Mouse (Mus musculus) thymus, postnatal 36 days (tissue): ENCODE results near the gene Arhgef1.

Experiments used
- DNase-seq, 2 experiments: peaks; one replicate each; pipeline ENCODE4 v3.0.0; 2022; ENCODE audit warnings: mixed read lengths in 2 of 2

The Arhgef1 gene

GRCm38 (mm10) chr7:24947316-24948048 lies 44.8 kb downstream of the Arhgef1 start:
- no peak for DNase-seq

GRCm38 (mm10) chr7:24948774-24949173 lies 46.1 kb downstream of the Arhgef1 start:
- no peak for DNase-seq

- DNase-seq, result peak; percentile 75 to 81
Measured at GRCm38 (mm10) chr7:24949958-24950623, 47.4 kb downstream of the Arhgef1 start.

GRCm38 (mm10) chr7:24953966-24954365 lies 51.3 kb downstream of the Arhgef1 start:
- no peak for DNase-seq

GRCm38 (mm10) chr7:24954450-24954849 lies 51.7 kb downstream of the Arhgef1 start:
- DNase-seq, result peak; percentile 55 to 77

- DNase-seq, result peak in 1 of 2 experiments; percentile 20
Measured at GRCm38 (mm10) chr7:24955226-24955625, 52.5 kb downstream of the Arhgef1 start.

GRCm38 (mm10) chr7:24964288-24964687 lies 61.6 kb downstream of the Arhgef1 start:
- DNase-seq, result no peak

- DNase-seq, result peak; percentile 77 to 82
Measured at GRCm38 (mm10) chr7:24964897-24965535, 62.3 kb downstream of the Arhgef1 start.

GRCm38 (mm10) chr7:24967966-24968365 lies 65.3 kb downstream of the Arhgef1 start:
- no peak for DNase-seq

- DNase-seq, result no peak
Measured at GRCm38 (mm10) chr7:24968463-24968862, 65.8 kb downstream of the Arhgef1 start.

- DNase-seq, result no peak
Measured at GRCm38 (mm10) chr7:24969805-24970204, 67.1 kb downstream of the Arhgef1 start.

GRCm38 (mm10) chr7:24970341-24970740 lies 67.6 kb downstream of the Arhgef1 start:
- DNase-seq, result no peak

- peak in 1 of 2 experiments; percentile 43 for DNase-seq
Measured at GRCm38 (mm10) chr7:24971261-24971971, 68.7 kb downstream of the Arhgef1 start.

- peak; percentile 89 to 90 for DNase-seq
Measured at GRCm38 (mm10) chr7:24971972-24972893, 69.5 kb downstream of the Arhgef1 start, which contains the start of gene Rabac1. Gene Rabac1, minus strand, starts transcription at chr7:24972754.

- no peak for DNase-seq
Measured at GRCm38 (mm10) chr7:24973208-24973607, 70.5 kb downstream of the Arhgef1 start.

- no peak for DNase-seq
Measured at GRCm38 (mm10) chr7:24973902-24974301, 71.2 kb downstream of the Arhgef1 start.

GRCm38 (mm10) chr7:24974893-24975595 lies 72.3 kb downstream of the Arhgef1 start:
- no peak for DNase-seq
